Mouse (Mus musculus) midbrain, embryonic 11.5 days (tissue): ENCODE measurements around the gene Kcnab3. TPM values are rescaled to one million over a fixed set of nuclear protein-coding genes. Genes with fewer than 3 reads are reported as not detected.

Experiments
- polyA plus RNA-seq: library from polyadenylated mRNA; unstranded; fragments of >200 nt; fragmentation: Nextera tagmentation; extraction: Ambion mirVana; gene quantifications from 2 replicates; pipeline ENCODE4 v1.2.1, GENCODE M21; 2014

The Kcnab3 gene
- polyA plus RNA-seq, 1 experiment from 2014 or later, result 2.9 TPM

Other genes starting within 250 kb of the Kcnab3 start
- 72.4 and 73.5 TPM in 2 replicates for gene Vamp2, start 237.8 kb upstream of the Kcnab3 start, polyA plus RNA-seq
- 6.0 and 7.3 TPM in 2 replicates for gene Per1, start 231.0 kb upstream of the Kcnab3 start, polyA plus RNA-seq
- 0.17 and 0.33 TPM in 2 replicates for gene Hes7, start 205.9 kb upstream of the Kcnab3 start, polyA plus RNA-seq
- gene 9130213A22Rik, start 203.7 kb upstream of the Kcnab3 start, polyA plus RNA-seq, result 0.11 TPM in 1 of 2 replicates, not detected in the other
- 0.15 and 0.74 TPM in 2 replicates for gene Aloxe3, start 200.4 kb upstream of the Kcnab3 start, polyA plus RNA-seq
- gene Alox12b, start 169.3 kb upstream of the Kcnab3 start, polyA plus RNA-seq, result not detected in 2 replicates
- gene Alox8, start 128.4 kb upstream of the Kcnab3 start, polyA plus RNA-seq, result 0.11 TPM in 1 of 2 replicates, not detected in the other
- gene Gucy2e, start 89.2 kb upstream of the Kcnab3 start, polyA plus RNA-seq, result 0.04 TPM in 1 of 2 replicates, not detected in the other
- gene Cntrob, start 2.5 kb upstream of the Kcnab3 start, polyA plus RNA-seq, result 20.0 and 28.3 TPM in 2 replicates
- 205 and 206 TPM in 2 replicates for gene Trappc1, start 2.3 kb upstream of the Kcnab3 start, polyA plus RNA-seq
- gene Rnf227, start 14.2 kb downstream of the Kcnab3 start, polyA plus RNA-seq, result 29.6 and 30.4 TPM in 2 replicates
- gene Chd3, start 43.1 kb downstream of the Kcnab3 start, polyA plus RNA-seq, result 38.2 and 39.4 TPM in 2 replicates
- 120 and 130 TPM in 2 replicates for gene Naa38, start 69.2 kb downstream of the Kcnab3 start, polyA plus RNA-seq
- 44.6 and 50.5 TPM in 2 replicates for gene Cyb5d1, start 69.4 kb downstream of the Kcnab3 start, polyA plus RNA-seq
- gene Tmem88, start 72.0 kb downstream of the Kcnab3 start, polyA plus RNA-seq, result 11.9 and 13.1 TPM in 2 replicates
- gene Kdm6b, start 87.4 kb downstream of the Kcnab3 start, polyA plus RNA-seq, result 30.2 and 31.7 TPM in 2 replicates
- 1.00 and 1.9 TPM in 2 replicates for gene Dnah2, start 222.9 kb downstream of the Kcnab3 start, polyA plus RNA-seq
- 11.0 and 12.3 TPM in 2 replicates for gene Efnb3, start 233.9 kb downstream of the Kcnab3 start, polyA plus RNA-seq